Mouse (Mus musculus): ENCODE measurements around the gene Stap2. TPM values are rescaled to one million over a fixed set of nuclear protein-coding genes. Genes with fewer than 3 reads are reported as not detected.
A peak's percentile ranks its signal among the peaks of the same experiment; 100 is the strongest.

The Stap2 gene
- 15.9 and 16.6 TPM in 2 replicates for polyA plus RNA-seq (2014; fragmentation: Nextera tagmentation; extraction: Ambion mirVana)

DNA sequence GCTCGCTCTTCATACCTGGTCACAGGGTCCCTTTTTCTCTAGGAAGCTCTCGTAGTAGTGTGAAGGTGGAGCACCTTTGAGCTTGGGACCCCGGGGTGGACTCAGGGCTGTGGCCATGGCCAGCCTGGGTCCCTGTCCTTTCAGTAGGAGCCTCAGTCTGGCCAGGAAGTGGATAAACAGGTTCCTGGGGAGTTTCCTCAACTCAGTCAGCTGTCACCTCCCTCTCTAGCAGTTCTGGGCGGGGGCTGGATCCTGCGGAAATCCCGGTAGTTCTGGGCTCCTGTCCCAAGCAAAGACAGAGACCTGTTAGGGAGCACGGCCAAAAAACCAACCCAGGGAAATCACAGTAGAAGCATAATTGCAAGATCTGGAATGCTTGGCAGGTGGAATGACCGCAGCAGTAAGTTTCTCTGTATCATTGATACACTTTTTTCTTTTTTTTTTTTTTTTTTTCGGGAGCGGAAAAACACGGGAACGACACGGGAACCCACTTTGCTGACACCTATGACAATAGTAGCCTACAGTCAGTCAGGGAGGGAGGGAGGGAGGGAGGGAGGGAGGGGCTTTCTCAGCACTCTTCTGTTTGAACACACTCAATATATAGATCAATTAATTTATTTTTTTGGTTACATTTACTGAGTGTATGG is at the start of gene Stap2, which contains the start of gene Mpnd:
TSS of gene Stap2 (minus strand) at position 170 of the 647 bp plus-strand sequence.
TSS of gene Mpnd (plus strand) at position 297 of the 647 bp plus-strand sequence.
- H3K9ac ChIP-seq (ENCODE audit: low read length), result peak within 1 kb of the TSS; percentile 51; the same call in 1 of the 2 replicates
- peaks cover 13% of the 10 kb centered on the region; the same call in 1 of the 2 replicates for H3K27me3 ChIP-seq (ENCODE audit: control insufficient read depth, insufficient read depth, low read length)
- WGBS, result 26% methylated on average over 12 of the region's 13 CpGs
- H3K4me2 ChIP-seq (ENCODE audit: low read length), result peak within 1 kb of the TSS; percentile 48
- no peak for ATAC-seq (ENCODE audit: insufficient number of reproducible peaks, insufficient read depth, low FRiP score, low read depth)
- H3K27ac ChIP-seq (replicated peaks in 1 of 2; ENCODE audit: control insufficient read depth in 1 of 2, insufficient read depth in 1 of 2, low read depth in 2 of 2, low read length in 2 of 2), result peak within 1 kb of the TSS in 1 of 2 experiments; percentile 5; a peak in 1 of 4 replicates
- H3K36me3 ChIP-seq (ENCODE audit: control insufficient read depth, insufficient read depth, low read length), result no peaks in the 10 kb centered on the region
- H3K9me3 ChIP-seq (ENCODE audit: control insufficient read depth, low read length), result no peaks in the 10 kb centered on the region
- H3K4me3 ChIP-seq (ENCODE audit: control insufficient read depth in 1 of 2, insufficient read depth in 1 of 2, low read depth in 1 of 2, low read length in 2 of 2), result peak within 1 kb of the TSS; percentile 24 to 35
- peaks cover 14 to 20% of the 10 kb centered on the region in 2 experiments for H3K4me1 ChIP-seq (ENCODE audit: control insufficient read depth in 2 of 2, insufficient read depth in 2 of 2, low read length in 2 of 2)

DNA sequence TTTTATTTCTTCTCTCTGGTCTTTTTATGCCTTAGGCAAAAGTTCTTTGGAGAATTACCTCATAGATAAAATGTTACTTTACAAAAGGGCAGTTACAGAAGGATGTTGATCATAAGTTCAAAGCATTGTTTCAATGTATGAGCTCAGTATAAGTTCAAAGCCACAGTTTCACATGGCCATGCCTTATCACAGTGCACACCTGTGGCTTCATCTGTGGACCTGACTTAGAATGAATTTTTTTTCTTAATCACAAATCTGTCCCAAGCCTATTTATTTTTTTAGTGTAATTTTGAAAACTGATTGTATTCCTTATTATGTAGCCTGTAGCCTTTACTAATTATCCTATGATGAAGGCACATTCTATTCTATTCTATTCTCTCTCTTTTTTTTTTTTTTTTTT is 49.6 kb upstream of the Stap2 start:
- Histone ChIP-seq H3K36me3 (ENCODE audit: control insufficient read depth, insufficient read depth, low read length) (peaks cover 65% of the 10 kb centered on the region), H3K9ac (ENCODE audit: low read length) (no peak overlapping the region), H3K4me3 (ENCODE audit: control insufficient read depth in 1 of 2, insufficient read depth in 1 of 2, low read depth in 1 of 2, low read length in 2 of 2) (no peak overlapping the region), H3K9me3 (ENCODE audit: control insufficient read depth, low read length) (no peaks in the 10 kb centered on the region), H3K27me3 (ENCODE audit: control insufficient read depth, insufficient read depth, low read length) (no peaks in the 10 kb centered on the region), H3K27ac (replicated peaks in 1 of 2; ENCODE audit: control insufficient read depth in 1 of 2, insufficient read depth in 1 of 2, low read depth in 2 of 2, low read length in 2 of 2) (no peak overlapping the region), H3K4me2 (ENCODE audit: low read length) (no peak overlapping the region), H3K4me1 (ENCODE audit: control insufficient read depth in 2 of 2, insufficient read depth in 2 of 2, low read length in 2 of 2) (no peaks in the 10 kb centered on the region)
- no peak for ATAC-seq (ENCODE audit: insufficient number of reproducible peaks, insufficient read depth, low FRiP score, low read depth)

- no peaks in the 10 kb centered on the region for H3K4me1 ChIP-seq (ENCODE audit: control insufficient read depth in 2 of 2, insufficient read depth in 2 of 2, low read length in 2 of 2)
- no peak overlapping the region for H3K4me3 ChIP-seq (ENCODE audit: control insufficient read depth in 1 of 2, insufficient read depth in 1 of 2, low read depth in 1 of 2, low read length in 2 of 2)
- H3K9me3 ChIP-seq (ENCODE audit: control insufficient read depth, low read length), result no peaks in the 10 kb centered on the region
- 88% methylated on average over 5 of the region's 5 CpGs for WGBS
- ATAC-seq (ENCODE audit: insufficient number of reproducible peaks, insufficient read depth, low FRiP score, low read depth), result no peak
- no peak overlapping the region for H3K4me2 ChIP-seq (ENCODE audit: low read length)
- peaks cover 65% of the 10 kb centered on the region for H3K36me3 ChIP-seq (ENCODE audit: control insufficient read depth, insufficient read depth, low read length)
- H3K9ac ChIP-seq (ENCODE audit: low read length), result no peak overlapping the region
- H3K27ac ChIP-seq (replicated peaks in 1 of 2; ENCODE audit: control insufficient read depth in 1 of 2, insufficient read depth in 1 of 2, low read depth in 2 of 2, low read length in 2 of 2), result no peak overlapping the region
- no peaks in the 10 kb centered on the region for H3K27me3 ChIP-seq (ENCODE audit: control insufficient read depth, insufficient read depth, low read length)
Measured at GRCm38 (mm10) chr17:56051369-56051768, 46.0 kb upstream of the Stap2 start.

DNA sequence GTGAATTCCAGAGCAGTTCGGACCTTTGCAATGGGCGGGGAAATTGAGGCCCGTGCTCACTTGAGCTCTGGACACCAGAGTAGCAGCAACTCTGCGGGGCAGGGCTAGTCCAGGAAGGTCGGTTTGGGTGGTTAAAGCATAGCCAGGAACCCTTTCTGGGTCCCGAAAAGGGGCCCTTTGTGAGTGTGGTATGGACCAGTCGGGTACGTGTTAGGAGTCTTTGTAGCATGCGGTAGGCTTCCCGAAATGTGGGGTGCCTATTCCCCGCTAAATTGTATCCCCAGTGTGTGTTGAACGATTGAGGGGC is 35.4 kb upstream of the Stap2 start:
- peak overlapping the region; percentile 75 to 82 for H3K4me3 ChIP-seq (ENCODE audit: control insufficient read depth in 1 of 2, insufficient read depth in 1 of 2, low read depth in 1 of 2, low read length in 2 of 2)
- H3K36me3 ChIP-seq (ENCODE audit: control insufficient read depth, insufficient read depth, low read length), result peaks cover 19% of the 10 kb centered on the region
- WGBS, result 2% methylated on average over 12 of the region's 12 CpGs
- peak overlapping the region; percentile 90 for H3K9ac ChIP-seq (ENCODE audit: low read length)
- ATAC-seq (ENCODE audit: insufficient number of reproducible peaks, insufficient read depth, low FRiP score, low read depth), result no peak
- H3K4me2 ChIP-seq (ENCODE audit: low read length), result peak overlapping the region; percentile 92
- H3K27me3 ChIP-seq (ENCODE audit: control insufficient read depth, insufficient read depth, low read length), result no peaks in the 10 kb centered on the region
- H3K27ac ChIP-seq (replicated peaks in 1 of 2; ENCODE audit: control insufficient read depth in 1 of 2, insufficient read depth in 1 of 2, low read depth in 2 of 2, low read length in 2 of 2), result peak overlapping the region; percentile 54 to 68; a peak in 3 of 4 replicates
- H3K9me3 ChIP-seq (ENCODE audit: control insufficient read depth, low read length), result no peaks in the 10 kb centered on the region
- peaks cover 3 to 17% of the 10 kb centered on the region in 2 experiments; a peak in 3 of 4 replicates for H3K4me1 ChIP-seq (ENCODE audit: control insufficient read depth in 2 of 2, insufficient read depth in 2 of 2, low read length in 2 of 2)

GRCm38 (mm10) chr17:56040030-56040856 is 34.9 kb upstream of the Stap2 start, which contains the start of gene Chaf1a:
Gene Chaf1a (plus strand): TSS chr17:56040439.
- Histone ChIP-seq H3K27me3 (ENCODE audit: control insufficient read depth, insufficient read depth, low read length) (no peaks in the 10 kb centered on the region), H3K9me3 (ENCODE audit: control insufficient read depth, low read length) (no peaks in the 10 kb centered on the region), H3K27ac (replicated peaks in 1 of 2; ENCODE audit: control insufficient read depth in 1 of 2, insufficient read depth in 1 of 2, low read depth in 2 of 2, low read length in 2 of 2) (peak within 1 kb of the TSS; percentile 54 to 68), H3K9ac (ENCODE audit: low read length) (peak within 1 kb of the TSS; percentile 90), H3K4me3 (ENCODE audit: control insufficient read depth in 1 of 2, insufficient read depth in 1 of 2, low read depth in 1 of 2, low read length in 2 of 2) (peak within 1 kb of the TSS; percentile 75 to 82), H3K36me3 (ENCODE audit: control insufficient read depth, insufficient read depth, low read length) (peaks cover 14% of the 10 kb centered on the region), H3K4me1 (ENCODE audit: control insufficient read depth in 2 of 2, insufficient read depth in 2 of 2, low read length in 2 of 2) (peaks cover 5 to 19% of the 10 kb centered on the region in 2 experiments), H3K4me2 (ENCODE audit: low read length) (peak within 1 kb of the TSS; percentile 92)
- under 1% methylated on average over 68 of the region's 68 CpGs for WGBS
- peak; percentile 81 for ATAC-seq (ENCODE audit: insufficient number of reproducible peaks, insufficient read depth, low FRiP score, low read depth)

DNA sequence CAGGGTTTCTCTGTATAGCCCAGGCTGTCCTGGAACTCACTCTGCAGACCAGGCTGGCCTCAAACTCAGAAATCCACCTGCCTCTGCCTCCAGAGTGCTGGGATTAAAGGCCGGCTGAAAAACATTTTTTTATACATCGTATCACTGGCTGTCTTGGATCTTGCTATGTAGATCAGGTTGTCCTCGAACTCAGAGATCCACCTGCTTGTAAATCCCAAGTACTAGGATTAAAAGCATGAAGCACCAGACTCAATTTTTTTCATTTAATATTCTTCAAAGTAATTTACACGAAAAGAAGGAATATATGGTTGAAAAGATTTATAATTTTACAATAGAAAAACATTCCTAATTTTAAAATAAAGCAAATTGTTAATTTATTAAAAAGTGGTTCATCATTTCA is 34.0 kb upstream of the Stap2 start:
- Histone ChIP-seq H3K9me3 (ENCODE audit: control insufficient read depth, low read length) (no peaks in the 10 kb centered on the region), H3K9ac (ENCODE audit: low read length) (peak overlapping the region; percentile 90; the same call in 1 of the 2 replicates), H3K4me2 (ENCODE audit: low read length) (peak overlapping the region; percentile 92), H3K4me1 (ENCODE audit: control insufficient read depth in 2 of 2, insufficient read depth in 2 of 2, low read length in 2 of 2) (peaks cover 7 to 25% of the 10 kb centered on the region in 2 experiments), H3K4me3 (ENCODE audit: control insufficient read depth in 1 of 2, insufficient read depth in 1 of 2, low read depth in 1 of 2, low read length in 2 of 2) (peak overlapping the region in 1 of 2 experiments; percentile 82; a peak in 1 of 4 replicates), H3K27me3 (ENCODE audit: control insufficient read depth, insufficient read depth, low read length) (no peaks in the 10 kb centered on the region), H3K36me3 (ENCODE audit: control insufficient read depth, insufficient read depth, low read length) (peaks cover 15% of the 10 kb centered on the region), H3K27ac (replicated peaks in 1 of 2; ENCODE audit: control insufficient read depth in 1 of 2, insufficient read depth in 1 of 2, low read depth in 2 of 2, low read length in 2 of 2) (no peak overlapping the region)
- ATAC-seq (ENCODE audit: insufficient number of reproducible peaks, insufficient read depth, low FRiP score, low read depth), result no peak
- WGBS, result 71% methylated on average over 4 of the region's 4 CpGs

DNA sequence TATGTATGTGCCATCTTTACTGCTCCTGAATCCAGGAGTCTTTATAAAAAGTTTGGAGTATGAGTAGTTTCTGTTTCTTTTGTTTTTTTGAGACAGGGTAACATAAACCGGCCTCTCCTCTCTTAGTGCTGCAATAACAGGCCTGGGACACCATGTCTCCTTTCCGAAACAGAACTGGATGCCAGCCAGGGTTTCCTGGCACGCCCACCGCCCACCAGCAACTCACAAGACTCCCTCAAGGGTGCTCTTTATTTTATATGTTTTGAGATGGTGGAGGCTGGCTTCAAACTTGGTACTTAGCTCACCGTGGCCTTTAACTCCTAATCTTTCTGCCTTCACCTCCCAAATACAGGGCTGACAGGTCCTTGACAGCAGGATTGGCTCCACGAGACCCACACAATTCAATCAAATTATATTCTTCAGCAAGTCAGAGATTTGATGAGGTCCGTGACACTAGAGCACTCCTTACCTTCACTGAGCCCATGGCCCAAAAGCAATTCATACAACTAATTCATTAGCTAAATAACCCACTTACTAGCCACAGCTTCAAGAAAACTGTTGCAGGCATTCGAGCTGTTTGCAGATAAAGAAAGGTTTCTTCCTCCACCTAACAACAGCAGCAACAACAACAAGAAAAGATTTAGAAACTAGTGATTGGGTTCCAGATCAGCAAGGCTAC is 33.3 kb upstream of the Stap2 start:
- ATAC-seq (ENCODE audit: insufficient number of reproducible peaks, insufficient read depth, low FRiP score, low read depth), result no peak
- H3K4me1 ChIP-seq (ENCODE audit: control insufficient read depth in 2 of 2, insufficient read depth in 2 of 2, low read length in 2 of 2), result peaks cover 7 to 25% of the 10 kb centered on the region in 2 experiments
- H3K36me3 ChIP-seq (ENCODE audit: control insufficient read depth, insufficient read depth, low read length), result peaks cover 16% of the 10 kb centered on the region
- no peak overlapping the region for H3K27ac ChIP-seq (replicated peaks in 1 of 2; ENCODE audit: control insufficient read depth in 1 of 2, insufficient read depth in 1 of 2, low read depth in 2 of 2, low read length in 2 of 2)
- 82% methylated on average over 8 of the region's 8 CpGs for WGBS
- H3K27me3 ChIP-seq (ENCODE audit: control insufficient read depth, insufficient read depth, low read length), result no peaks in the 10 kb centered on the region
- no peak overlapping the region for H3K9ac ChIP-seq (ENCODE audit: low read length)
- no peak overlapping the region for H3K4me3 ChIP-seq (ENCODE audit: control insufficient read depth in 1 of 2, insufficient read depth in 1 of 2, low read depth in 1 of 2, low read length in 2 of 2)
- H3K4me2 ChIP-seq (ENCODE audit: low read length), result no peak overlapping the region
- H3K9me3 ChIP-seq (ENCODE audit: control insufficient read depth, low read length), result no peaks in the 10 kb centered on the region
